Mouse (Mus musculus): ENCODE data around the gene Snapc5. TPM values are rescaled to one million over a fixed set of nuclear protein-coding genes. Genes with fewer than 3 reads are reported as not detected.
"Not testable (repeated sequence)": the region's sequence is repeated elsewhere in the genome, so short reads cannot be mapped to it uniquely, and the experiment has no call there.

Gene Snapc5
- polyA plus RNA-seq, 1 experiment from 2014 or later: 27.2 TPM

- WGBS: under 1% methylated on average over 42 of the region's 42 CpGs
- H3K36me3 ChIP-seq (ENCODE audit: control insufficient read depth, insufficient read depth, low read length): peaks cover 22% of the 10 kb centered on the region
Measured at GRCm38 (mm10) chr9:64172816-64173665, 6.0 kb upstream of the Snapc5 start, which contains the start of the genes Zwilch and Rpl4. Gene Zwilch (minus strand): TSS chr9:64173104. Gene Rpl4 (plus strand): TSS chr9:64173375.

GRCm38 (mm10) chr9:64173666-64174220, 5.3 kb upstream of the Snapc5 start:
- H3K27ac ChIP-seq (replicated peaks; ENCODE audit: low read depth, low read length): peak overlapping the region; percentile 91; the same call in 1 of the 2 replicates
- H3K4me1 ChIP-seq (ENCODE audit: control insufficient read depth, insufficient read depth, low read length): peaks cover 3% of the 10 kb centered on the region; the same call in 1 of the 2 replicates
- no peak; the same call in 1 of the 2 replicates for ATAC-seq (ENCODE audit: insufficient number of reproducible peaks, low FRiP score, low TSS enrichment, low read depth)
- peak overlapping the region; percentile 65 for H3K4me2 ChIP-seq (ENCODE audit: low read depth, severe bottlenecking)
- H3K36me3 ChIP-seq (ENCODE audit: control insufficient read depth, insufficient read depth, low read length): peaks cover 24% of the 10 kb centered on the region
- H3K27me3 ChIP-seq (ENCODE audit: control insufficient read depth, insufficient read depth, low read length): no peaks in the 10 kb centered on the region
- no peaks in the 10 kb centered on the region for H3K9me3 ChIP-seq (ENCODE audit: control insufficient read depth, low read length)
- WGBS: under 1% methylated on average over 16 of the region's 16 CpGs
- peak overlapping the region; percentile 97 for H3K4me3 ChIP-seq (ENCODE audit: low read depth, low read length)
- DNase-seq (ENCODE audit: low spot score): no peak
- peak overlapping the region; percentile 89 for H3K9ac ChIP-seq (ENCODE audit: low read length)

More at GRCm38 (mm10) chr9:64172816-64173665, 6.0 kb upstream of the Snapc5 start, which contains the start of the genes Zwilch and Rpl4:
- ATAC-seq (ENCODE audit: insufficient number of reproducible peaks, low FRiP score, low TSS enrichment, low read depth) (peak; percentile 82; the same call in 1 of the 2 replicates), DNase-seq (ENCODE audit: low spot score) (peak; percentile 87)
- peak within 1 kb of the TSS; percentile 97 for H3K4me3 ChIP-seq (ENCODE audit: low read depth, low read length)
- no peaks in the 10 kb centered on the region for H3K27me3 ChIP-seq (ENCODE audit: control insufficient read depth, insufficient read depth, low read length)
- H3K9ac ChIP-seq (ENCODE audit: low read length): peak within 1 kb of the TSS; percentile 89
- peak within 1 kb of the TSS; percentile 91 for H3K27ac ChIP-seq (replicated peaks; ENCODE audit: low read depth, low read length)
- H3K4me2 ChIP-seq (ENCODE audit: low read depth, severe bottlenecking): peak within 1 kb of the TSS; percentile 82
- H3K4me1 ChIP-seq (ENCODE audit: control insufficient read depth, insufficient read depth, low read length): peaks cover 3% of the 10 kb centered on the region; the same call in 1 of the 2 replicates
- no peaks in the 10 kb centered on the region for H3K9me3 ChIP-seq (ENCODE audit: control insufficient read depth, low read length)

- Histone ChIP-seq H3K9ac (ENCODE audit: low read length) (peak overlapping the region; percentile 89), H3K4me2 (ENCODE audit: low read depth, severe bottlenecking) (peak overlapping the region; percentile 65), H3K36me3 (ENCODE audit: control insufficient read depth, insufficient read depth, low read length) (peaks cover 24% of the 10 kb centered on the region), H3K9me3 (ENCODE audit: control insufficient read depth, low read length) (no peaks in the 10 kb centered on the region), H3K27ac (replicated peaks; ENCODE audit: low read depth, low read length) (no peak overlapping the region), H3K4me3 (ENCODE audit: low read depth, low read length) (peak overlapping the region; percentile 97), H3K4me1 (ENCODE audit: control insufficient read depth, insufficient read depth, low read length) (peaks cover 3% of the 10 kb centered on the region; the same call in 1 of the 2 replicates), H3K27me3 (ENCODE audit: control insufficient read depth, insufficient read depth, low read length) (no peaks in the 10 kb centered on the region)
- ATAC-seq (ENCODE audit: insufficient number of reproducible peaks, low FRiP score, low TSS enrichment, low read depth) (no peak), DNase-seq (ENCODE audit: low spot score) (no peak)
Measured at GRCm38 (mm10) chr9:64174341-64174740, 4.7 kb upstream of the Snapc5 start.

- H3K27ac ChIP-seq (replicated peaks; ENCODE audit: low read depth, low read length): no peak overlapping the region
- H3K36me3 ChIP-seq (ENCODE audit: control insufficient read depth, insufficient read depth, low read length): peaks cover 24% of the 10 kb centered on the region
- H3K4me1 ChIP-seq (ENCODE audit: control insufficient read depth, insufficient read depth, low read length): peaks cover 5% of the 10 kb centered on the region; the same call in 1 of the 2 replicates
- H3K4me3 ChIP-seq (ENCODE audit: low read depth, low read length): peak overlapping the region; percentile 97
- H3K9me3 ChIP-seq (ENCODE audit: control insufficient read depth, low read length): no peaks in the 10 kb centered on the region
- DNase-seq (ENCODE audit: low spot score) (no peak), ATAC-seq (ENCODE audit: insufficient number of reproducible peaks, low FRiP score, low TSS enrichment, low read depth) (no peak)
- no peak overlapping the region for H3K9ac ChIP-seq (ENCODE audit: low read length)
- H3K4me2 ChIP-seq (ENCODE audit: low read depth, severe bottlenecking): peak overlapping the region; percentile 65; the same call in 1 of the 2 replicates
- no peaks in the 10 kb centered on the region for H3K27me3 ChIP-seq (ENCODE audit: control insufficient read depth, insufficient read depth, low read length)
- WGBS: 72% methylated on average over 8 of the region's 8 CpGs
Measured at GRCm38 (mm10) chr9:64174766-64175165, 4.3 kb upstream of the Snapc5 start.

- H3K9me3 ChIP-seq (ENCODE audit: control insufficient read depth, low read length): no peaks in the 10 kb centered on the region
- no peaks in the 10 kb centered on the region for H3K27me3 ChIP-seq (ENCODE audit: control insufficient read depth, insufficient read depth, low read length)
- DNase-seq (ENCODE audit: low spot score) (no peak), ATAC-seq (ENCODE audit: insufficient number of reproducible peaks, low FRiP score, low TSS enrichment, low read depth) (no peak)
- H3K27ac ChIP-seq (replicated peaks; ENCODE audit: low read depth, low read length): no peak overlapping the region
- no peak overlapping the region for H3K9ac ChIP-seq (ENCODE audit: low read length)
- peaks cover 24% of the 10 kb centered on the region for H3K36me3 ChIP-seq (ENCODE audit: control insufficient read depth, insufficient read depth, low read length)
- peaks cover 9% of the 10 kb centered on the region; the same call in 1 of the 2 replicates for H3K4me1 ChIP-seq (ENCODE audit: control insufficient read depth, insufficient read depth, low read length)
- no peak overlapping the region for H3K4me2 ChIP-seq (ENCODE audit: low read depth, severe bottlenecking)
- WGBS: 86% methylated on average over 11 of the region's 11 CpGs
- H3K4me3 ChIP-seq (ENCODE audit: low read depth, low read length): no peak overlapping the region
Measured at GRCm38 (mm10) chr9:64175378-64175777, 3.7 kb upstream of the Snapc5 start.

GRCm38 (mm10) chr9:64178610-64178973, 482 bp upstream of the Snapc5 start:
- Histone ChIP-seq H3K9ac (ENCODE audit: low read length) (no peak overlapping the region), H3K9me3 (ENCODE audit: control insufficient read depth, low read length) (no peaks in the 10 kb centered on the region), H3K27ac (replicated peaks; ENCODE audit: low read depth, low read length) (no peak overlapping the region), H3K4me1 (ENCODE audit: control insufficient read depth, insufficient read depth, low read length) (peaks cover 9% of the 10 kb centered on the region; the same call in 1 of the 2 replicates), H3K4me2 (ENCODE audit: low read depth, severe bottlenecking) (peak overlapping the region; percentile 63; the same call in 1 of the 2 replicates), H3K36me3 (ENCODE audit: control insufficient read depth, insufficient read depth, low read length) (peaks cover 27% of the 10 kb centered on the region), H3K27me3 (ENCODE audit: control insufficient read depth, insufficient read depth, low read length) (no peaks in the 10 kb centered on the region), H3K4me3 (ENCODE audit: low read depth, low read length) (peak overlapping the region; percentile 54; the same call in 1 of the 2 replicates)
- ATAC-seq (ENCODE audit: insufficient number of reproducible peaks, low FRiP score, low TSS enrichment, low read depth) (0 out of 2 replicates have a peak, but pooled peaks have one; percentile 28), DNase-seq (ENCODE audit: low spot score) (peak; percentile 54)
- WGBS: 49% methylated on average over 3 of the region's 3 CpGs

GRCm38 (mm10) chr9:64183295-64183694, 4.2 kb downstream of the Snapc5 start:
- not testable (repeated sequence) for DNase-seq (ENCODE audit: low spot score); H3K4me1 ChIP-seq (ENCODE audit: control insufficient read depth, insufficient read depth, low read length); H3K4me2 ChIP-seq (ENCODE audit: low read depth, severe bottlenecking); H3K27me3 ChIP-seq (ENCODE audit: control insufficient read depth, insufficient read depth, low read length); ATAC-seq (ENCODE audit: insufficient number of reproducible peaks, low FRiP score, low TSS enrichment, low read depth); H3K9ac ChIP-seq (ENCODE audit: low read length); H3K9me3 ChIP-seq (ENCODE audit: control insufficient read depth, low read length); H3K27ac ChIP-seq (replicated peaks; ENCODE audit: low read depth, low read length); H3K4me3 ChIP-seq (ENCODE audit: low read depth, low read length); H3K36me3 ChIP-seq (ENCODE audit: control insufficient read depth, insufficient read depth, low read length)
- WGBS: 92% methylated on average over 5 of the region's 5 CpGs

GRCm38 (mm10) chr9:64184166-64184840, 5.2 kb downstream of the Snapc5 start:
- Histone ChIP-seq H3K27ac (replicated peaks; ENCODE audit: low read depth, low read length) (no peak overlapping the region), H3K36me3 (ENCODE audit: control insufficient read depth, insufficient read depth, low read length) (peaks cover 2% of the 10 kb centered on the region; the same call in 1 of the 2 replicates), H3K9me3 (ENCODE audit: control insufficient read depth, low read length) (no peaks in the 10 kb centered on the region), H3K4me1 (ENCODE audit: control insufficient read depth, insufficient read depth, low read length) (0 out of 2 replicates have a peak, but pooled peaks cover 6% of the 10 kb centered on the region), H3K9ac (ENCODE audit: low read length) (no peak overlapping the region), H3K4me2 (ENCODE audit: low read depth, severe bottlenecking) (no peak overlapping the region), H3K27me3 (ENCODE audit: control insufficient read depth, insufficient read depth, low read length) (no peaks in the 10 kb centered on the region), H3K4me3 (ENCODE audit: low read depth, low read length) (no peak overlapping the region)
- ATAC-seq (ENCODE audit: insufficient number of reproducible peaks, low FRiP score, low TSS enrichment, low read depth): no peak
- 95% methylated on average over 5 of the region's 5 CpGs for WGBS
- DNase-seq (ENCODE audit: low spot score): no peak
